Mouse (Mus musculus): Measurements from ENCODE around the gene Tm2d1. TPM values are rescaled to one million over a fixed set of nuclear protein-coding genes. Genes with fewer than 3 reads are reported as not detected.
A peak's percentile ranks its signal among the peaks of the same experiment; 100 is the strongest.

The Tm2d1 gene
- total RNA-seq, 2 experiments from 2014 or later: 41.2 to 41.3 TPM

DNA sequence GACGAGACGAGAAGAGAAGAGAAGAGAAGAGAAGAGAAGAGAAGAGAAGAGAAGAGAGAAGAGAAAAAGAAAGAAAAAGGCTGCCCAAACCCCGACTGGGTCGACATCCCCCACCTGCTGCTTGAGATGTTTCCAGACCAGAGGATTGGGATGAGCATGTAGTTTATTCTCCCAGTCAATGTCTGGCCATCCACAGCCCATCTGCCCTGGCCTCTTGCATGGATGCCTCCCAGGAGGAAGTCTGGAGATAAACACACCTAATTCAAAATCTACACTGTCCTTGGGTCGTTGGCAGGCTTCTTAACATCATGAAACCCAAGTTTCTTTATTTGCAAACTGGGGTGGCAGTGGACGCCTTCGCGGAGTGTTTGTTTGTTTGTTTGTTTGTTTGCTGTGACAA is 47.4 kb downstream of the Tm2d1 start:
- intact Hi-C loops (cut with DNase I): no loop called here
- DNase-seq: no peak

GRCm38 (mm10) chr4:98322223-98322622 is 60.9 kb downstream of the Tm2d1 start:
- intact Hi-C loops (cut with DNase I): loop anchor here (1.0 to 5.0 kb wide), 10 partner anchors 65 to 757 kb away; no protein-coding TSS in a partner anchor
- DNase-seq: peak; percentile 96 to 97

DNA sequence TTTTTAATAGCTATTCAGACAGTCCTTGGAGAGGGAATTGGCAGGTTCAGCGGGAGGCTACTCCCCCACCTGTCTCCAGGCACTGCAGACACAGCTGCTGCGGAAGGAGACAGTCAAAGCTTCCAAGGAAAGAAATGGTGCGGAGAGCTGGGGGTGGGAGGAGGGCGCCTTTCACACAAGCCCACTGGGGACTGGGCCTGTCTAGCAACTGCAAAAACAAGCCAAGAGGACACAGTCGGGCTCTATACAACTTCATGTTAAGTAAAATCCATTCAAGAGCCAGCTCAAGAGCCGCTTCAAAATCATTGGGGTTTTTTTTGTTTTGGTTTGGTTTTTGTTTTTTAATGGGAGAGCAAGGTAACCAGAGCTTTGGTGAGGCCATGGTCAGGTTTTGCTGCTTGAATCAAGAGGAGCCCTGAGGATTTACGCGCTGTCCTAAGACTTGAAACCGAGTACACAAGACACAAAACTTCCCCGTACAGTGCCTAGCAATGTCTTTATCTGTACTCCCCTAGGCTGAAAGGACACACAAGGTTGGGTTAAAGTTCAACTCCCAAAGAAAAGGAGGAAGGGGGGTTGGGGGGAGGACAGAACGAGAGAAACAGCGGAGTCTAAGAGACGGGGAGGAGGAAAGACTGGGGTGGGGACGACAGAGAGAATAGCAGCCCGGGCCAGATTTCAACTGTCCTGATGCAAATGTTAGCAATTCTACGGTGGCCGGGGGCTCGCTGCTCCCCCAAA is 61.6 kb downstream of the Tm2d1 start:
- intact Hi-C loops (cut with DNase I): loop anchor here (1.0 to 5.0 kb wide), 10 partner anchors 65 to 757 kb away; no protein-coding TSS in a partner anchor
- DNase-seq: peak; percentile 61 to 66

GRCm38 (mm10) chr4:98318769-98319168 is 64.3 kb downstream of the Tm2d1 start:
- intact Hi-C loops (cut with DNase I): no loop called here
- DNase-seq: peak in 1 of 2 experiments; percentile 24

- DNase-seq: no peak
- intact Hi-C loops (cut with DNase I): no loop called here
Observed at GRCm38 (mm10) chr4:98317149-98317548, 66.0 kb downstream of the Tm2d1 start.

Other genes starting within 250 kb of the Tm2d1 start
- gene Patj, start 12.5 kb upstream of the Tm2d1 start, total RNA-seq (2021): 10 to 100 TPM; 17.6 to 18.0 TPM

All from heart, postnatal 36 days (tissue).